ENCODE assay signal across 28 mouse cellular contexts in genomic region chr6:18795847-18796246, GRCm38 (mm10). TPM values are rescaled to one million over a fixed set of nuclear protein-coding genes. Genes with fewer than 3 reads are reported as not detected.
A peak's percentile ranks its signal among the peaks of the same experiment; 100 is the strongest.
DNase-seq lines count a peak whose midpoint lies in the region; ATAC-seq and TF ChIP-seq lines count a peak whose summit lies in the region.
"Had no signal": no experiment of that assay in that cellular context is flagged by ENCODE, and none has a peak within 500 bp of the region (broad histone marks: within the 10 kb centered on the region; RNA-seq: fewer than 3 reads in every experiment).

No protein-coding gene starts in this region.

- no peaks in the 10 kb centered on the region for H3K79me2 ChIP-seq in heart, adult 2 months (replicated peaks; ENCODE audit: control insufficient read depth, insufficient read depth, low read length)

- TF ChIP-seq EP300 in heart, adult 2 months (IDR thresholded peaks at IDR 0.05; ENCODE audit: insufficient read depth, low read depth, low read length) = no peak

- no peaks in the 10 kb centered on the region for H3K9me3 ChIP-seq in hindbrain, embryonic 11.5 days (ENCODE audit: control insufficient read depth, low read length)
- H3K9me3 ChIP-seq in hindbrain, postnatal 0 days (ENCODE audit: low read length) = no peaks in the 10 kb centered on the region
- no peaks in the 10 kb centered on the region for H3K9me3 ChIP-seq in forebrain, embryonic 12.5 days
- no peaks in the 10 kb centered on the region for H3K9me3 ChIP-seq in forebrain, embryonic 16.5 days (ENCODE audit: control insufficient read depth, low read length)
- no peaks in the 10 kb centered on the region for H3K9me3 ChIP-seq in midbrain, embryonic 13.5 days
- H3K9me3 ChIP-seq: embryonic facial prominence, embryonic 13.5 days; heart, embryonic 12.5 days; limb, embryonic 15.5 days; liver, embryonic 13.5 days had no signal

- no peak overlapping the region for H3K9ac ChIP-seq in hindbrain, embryonic 11.5 days (ENCODE audit: low read depth, low read length)
- no peak overlapping the region for H3K9ac ChIP-seq in hindbrain, postnatal 0 days (replicated peaks; ENCODE audit: low read length)
- H3K9ac ChIP-seq in forebrain, embryonic 12.5 days = no peak overlapping the region
- H3K9ac ChIP-seq in forebrain, embryonic 16.5 days (replicated peaks; ENCODE audit: low read depth, low read length) = no peak overlapping the region
- H3K9ac ChIP-seq in midbrain, embryonic 13.5 days (replicated peaks) = no peak overlapping the region
- no peak overlapping the region for H3K9ac ChIP-seq in heart, adult 2 months (ENCODE audit: low read depth, low read length)
- H3K9ac ChIP-seq: embryonic facial prominence, embryonic 13.5 days; heart, embryonic 12.5 days; limb, embryonic 15.5 days; liver, embryonic 13.5 days had no signal

- no peak for DNase-seq in hindbrain, embryonic 11.5 days (ENCODE audit: low spot score)
- no peak for DNase-seq in hindbrain, postnatal 0 days (ENCODE audit: low spot score)
- DNase-seq in cerebellum, postnatal 25 days = no peak
- no peak for DNase-seq in kidney, adult 2 months
- no peak for DNase-seq in heart, adult 2 months
- DNase-seq: adrenal gland, postnatal 10 days; cerebellum, adult 11 months; cerebellum, adult 9-10 months; gastrocnemius, postnatal 36 days; heart, adult 18-20 months; kidney, adult 18-20 months; kidney, postnatal 4 days; layer of hippocampus, postnatal 36 days; left cerebral cortex, postnatal 4 days; liver, embryonic 13.5 days; lung, adult 2 months; lung, postnatal 10 days; right cerebral cortex, postnatal 4 days; thymus, adult 2 months; thymus, postnatal 36 days had no signal

- ATAC-seq in hindbrain, embryonic 11.5 days (ENCODE audit: low FRiP score) = peak; percentile 65
- ATAC-seq in hindbrain, postnatal 0 days = no peak
- ATAC-seq in forebrain, embryonic 12.5 days (ENCODE audit: low FRiP score) = peak; percentile 65
- ATAC-seq in forebrain, embryonic 16.5 days = peak; percentile 89
- ATAC-seq in midbrain, embryonic 13.5 days = peak; percentile 46; the same call in 1 of the 2 replicates
- ATAC-seq: Patski had no signal

- no peak for TF ChIP-seq CTCF in hindbrain, postnatal 0 days (IDR thresholded peaks at IDR 0.05; ENCODE audit: low read depth)
- TF ChIP-seq CTCF in kidney, adult 2 months (conservative IDR thresholded peaks at IDR 0.05; ENCODE audit: insufficient read depth, insufficient read length, low read depth, low read length) = no peak
- no peak for TF ChIP-seq CTCF in heart, adult 2 months (IDR thresholded peaks at IDR 0.05)

- no peak for TF ChIP-seq POLR2A in kidney, adult 2 months (IDR thresholded peaks at IDR 0.05; ENCODE audit: low read depth, low read length)
- no peak for TF ChIP-seq POLR2A in heart, adult 2 months (IDR thresholded peaks at IDR 0.05; ENCODE audit: insufficient read depth, low read depth, low read length)

- H3K27ac ChIP-seq in hindbrain, embryonic 11.5 days (ENCODE audit: low read depth, low read length) = no peak overlapping the region
- no peak overlapping the region for H3K27ac ChIP-seq in hindbrain, postnatal 0 days
- no peak overlapping the region for H3K27ac ChIP-seq in forebrain, embryonic 12.5 days
- no peak overlapping the region for H3K27ac ChIP-seq in forebrain, embryonic 16.5 days (ENCODE audit: low read length)
- H3K27ac ChIP-seq in midbrain, embryonic 13.5 days = no peak overlapping the region
- H3K27ac ChIP-seq in kidney, adult 2 months (ENCODE audit: insufficient read depth, low read depth, low read length) = no peak overlapping the region
- H3K27ac ChIP-seq in heart, adult 2 months = no peak overlapping the region
- H3K27ac ChIP-seq: embryonic facial prominence, embryonic 13.5 days; limb, embryonic 15.5 days; liver, embryonic 13.5 days; macrophage had no signal

- H3K4me1 ChIP-seq in hindbrain, embryonic 11.5 days (replicated peaks; ENCODE audit: control insufficient read depth, insufficient read depth, low read length) = no peaks in the 10 kb centered on the region
- H3K4me1 ChIP-seq in hindbrain, postnatal 0 days (ENCODE audit: insufficient read depth, low read length) = no peaks in the 10 kb centered on the region
- H3K4me1 ChIP-seq in forebrain, embryonic 12.5 days = peaks cover 6% of the 10 kb centered on the region; the same call in 1 of the 2 replicates
- peaks cover 11% of the 10 kb centered on the region for H3K4me1 ChIP-seq in forebrain, embryonic 16.5 days (replicated peaks; ENCODE audit: control insufficient read depth, insufficient read depth, low read length)
- peaks cover 12% of the 10 kb centered on the region; the same call in 1 of the 2 replicates for H3K4me1 ChIP-seq in midbrain, embryonic 13.5 days (replicated peaks)
- no peaks in the 10 kb centered on the region for H3K4me1 ChIP-seq in kidney, adult 2 months (ENCODE audit: control insufficient read depth, insufficient read depth, low read length)
- no peaks in the 10 kb centered on the region for H3K4me1 ChIP-seq in heart, adult 2 months (ENCODE audit: control insufficient read depth, insufficient read depth, low read length)
- H3K4me1 ChIP-seq: embryonic facial prominence, embryonic 13.5 days; heart, embryonic 12.5 days; limb, embryonic 15.5 days; liver, embryonic 13.5 days had no signal

- H3K36me3 ChIP-seq in hindbrain, embryonic 11.5 days (ENCODE audit: control insufficient read depth, insufficient read depth, low read length) = no peaks in the 10 kb centered on the region
- H3K36me3 ChIP-seq in hindbrain, postnatal 0 days (ENCODE audit: insufficient read depth, low read length) = no peaks in the 10 kb centered on the region
- H3K36me3 ChIP-seq in forebrain, embryonic 12.5 days (replicated peaks) = no peaks in the 10 kb centered on the region
- no peaks in the 10 kb centered on the region for H3K36me3 ChIP-seq in forebrain, embryonic 16.5 days (ENCODE audit: control insufficient read depth, insufficient read depth)
- no peaks in the 10 kb centered on the region for H3K36me3 ChIP-seq in midbrain, embryonic 13.5 days
- H3K36me3 ChIP-seq in kidney, adult 2 months (ENCODE audit: control insufficient read depth, insufficient read depth, low read length) = no peaks in the 10 kb centered on the region
- no peaks in the 10 kb centered on the region for H3K36me3 ChIP-seq in heart, adult 2 months (ENCODE audit: control insufficient read depth, insufficient read depth, low read length)
- H3K36me3 ChIP-seq: embryonic facial prominence, embryonic 13.5 days; heart, embryonic 12.5 days; limb, embryonic 15.5 days; liver, embryonic 13.5 days had no signal

- WGBS in hindbrain, embryonic 11.5 days = 31% methylated on average over 1 of the region's 1 CpGs
- 11% methylated on average over 1 of the region's 1 CpGs for WGBS in hindbrain, postnatal 0 days
- 21% methylated on average over 1 of the region's 1 CpGs for WGBS in forebrain, embryonic 12.5 days
- WGBS in forebrain, embryonic 16.5 days = 3% methylated on average over 1 of the region's 1 CpGs
- WGBS in midbrain, embryonic 13.5 days = 11% methylated on average over 1 of the region's 1 CpGs
- WGBS in kidney, adult 2 months = 78% methylated on average over 1 of the region's 1 CpGs
- 48% methylated on average over 1 of the region's 1 CpGs for WGBS in heart, adult 2 months

- H3K4me2 ChIP-seq in hindbrain, embryonic 11.5 days (replicated peaks; ENCODE audit: low read depth, low read length) = no peak overlapping the region
- H3K4me2 ChIP-seq in hindbrain, postnatal 0 days (ENCODE audit: low read depth, low read length) = no peak overlapping the region
- H3K4me2 ChIP-seq in forebrain, embryonic 12.5 days = no peak overlapping the region
- no peak overlapping the region for H3K4me2 ChIP-seq in forebrain, embryonic 16.5 days (ENCODE audit: low read length)
- no peak overlapping the region for H3K4me2 ChIP-seq in midbrain, embryonic 13.5 days (replicated peaks)
- H3K4me2 ChIP-seq: embryonic facial prominence, embryonic 13.5 days; heart, embryonic 12.5 days; limb, embryonic 15.5 days; liver, embryonic 13.5 days had no signal

- no peak overlapping the region for H3K4me3 ChIP-seq in hindbrain, embryonic 11.5 days (ENCODE audit: low read depth, low read length)
- H3K4me3 ChIP-seq in hindbrain, postnatal 0 days (ENCODE audit: low read length) = no peak overlapping the region
- no peak overlapping the region for H3K4me3 ChIP-seq in forebrain, embryonic 12.5 days (replicated peaks)
- no peak overlapping the region for H3K4me3 ChIP-seq in forebrain, embryonic 16.5 days (replicated peaks; ENCODE audit: low read length)
- no peak overlapping the region for H3K4me3 ChIP-seq in midbrain, embryonic 13.5 days (replicated peaks)
- no peak overlapping the region for H3K4me3 ChIP-seq in kidney, adult 2 months (ENCODE audit: insufficient read depth, low read depth, low read length)
- H3K4me3 ChIP-seq in heart, adult 2 months = no peak overlapping the region
- H3K4me3 ChIP-seq: embryonic facial prominence, embryonic 13.5 days; heart, embryonic 12.5 days; limb, embryonic 15.5 days; liver, embryonic 13.5 days had no signal

- no peaks in the 10 kb centered on the region for H3K27me3 ChIP-seq in hindbrain, embryonic 11.5 days (ENCODE audit: control insufficient read depth, insufficient read depth, low read length)
- no peaks in the 10 kb centered on the region for H3K27me3 ChIP-seq in hindbrain, postnatal 0 days (ENCODE audit: insufficient read depth, low read length)
- H3K27me3 ChIP-seq in forebrain, embryonic 12.5 days = no peaks in the 10 kb centered on the region
- H3K27me3 ChIP-seq in forebrain, embryonic 16.5 days (replicated peaks; ENCODE audit: control insufficient read depth, insufficient read depth, low read length) = no peaks in the 10 kb centered on the region
- no peaks in the 10 kb centered on the region for H3K27me3 ChIP-seq in midbrain, embryonic 13.5 days
- no peaks in the 10 kb centered on the region for H3K27me3 ChIP-seq in kidney, adult 2 months (replicated peaks; ENCODE audit: control insufficient read depth, insufficient read depth, low read length)
- no peaks in the 10 kb centered on the region for H3K27me3 ChIP-seq in heart, adult 2 months (ENCODE audit: control insufficient read depth, insufficient read depth, low read length)
- H3K27me3 ChIP-seq: embryonic facial prominence, embryonic 13.5 days; heart, embryonic 12.5 days; limb, embryonic 15.5 days; liver, embryonic 13.5 days had no signal

- intact Hi-C loops in heart, adult 2 months (cut with DNase I) = no loop called here

RNA-seq across cellular contexts. Expression of gene Lsm8, which starts 52.5 kb away (rescaled TPM):
- 189 and 199 TPM in 2 replicates for polyA plus RNA-seq in hindbrain, embryonic 11.5 days (2014; fragmentation: Nextera tagmentation; extraction: Ambion mirVana)
- total RNA-seq in hindbrain, postnatal 0 days (2014; rRNA removed) = 36.5 and 41.3 TPM in 2 replicates
- polyA plus RNA-seq in hindbrain, postnatal 0 days (2015; fragmentation: Nextera tagmentation; extraction: Ambion mirVana) = 86.5 and 93.8 TPM in 2 replicates
- 230 and 232 TPM in 2 replicates for polyA plus RNA-seq in forebrain, embryonic 12.5 days (2016; fragmentation: Nextera tagmentation; extraction: Ambion mirVana)
- 158 and 181 TPM in 2 replicates for polyA plus RNA-seq in forebrain, embryonic 16.5 days (2015; fragmentation: Nextera tagmentation; extraction: Ambion mirVana)
- polyA plus RNA-seq in midbrain, embryonic 13.5 days (2015; fragmentation: Nextera tagmentation; extraction: Ambion mirVana) = 172 and 196 TPM in 2 replicates
- polyA plus RNA-seq in kidney, adult 2 months (2012; rRNA removed) = 14.2 and 21.6 TPM in 2 replicates
- total RNA-seq in heart, adult 2 months (2021) = 10 to 100 TPM; 16.7 to 23.2 TPM
- 13.8 and 27.6 TPM in 2 replicates for polyA plus RNA-seq in heart, adult 2 months (2012; rRNA removed)
